18 mouse cellular contexts compared by ENCODE assay signal in genomic region chr5:92930557-92930956, GRCm38 (mm10).
DNase-seq lines count a peak whose midpoint lies in the region; ATAC-seq and TF ChIP-seq lines count a peak whose summit lies in the region.
"Had no signal": no experiment of that assay in that cellular context is flagged by ENCODE, and none has a peak within 500 bp of the region (broad histone marks: within the 10 kb centered on the region; RNA-seq: fewer than 3 reads in every experiment).

No protein-coding gene starts in this region.

- ATAC-seq in intestine, embryonic 15.5 days, result no peak
- ATAC-seq in intestine, postnatal 0 days, result no peak
- ATAC-seq in lung, embryonic 16.5 days (ENCODE audit: low read depth), result peak; percentile 58
- ATAC-seq: CD4-positive, CD25-positive, alpha-beta regulatory T cell, adult 4 months; forebrain, embryonic 16.5 days had no signal

- no peak overlapping the region for H3K4me2 ChIP-seq in intestine, embryonic 15.5 days (replicated peaks)
- no peak overlapping the region for H3K4me2 ChIP-seq in intestine, postnatal 0 days (replicated peaks; ENCODE audit: low read depth)
- H3K4me2 ChIP-seq in lung, embryonic 16.5 days (ENCODE audit: low read depth, low read length), result no peak overlapping the region
- H3K4me2 ChIP-seq: neural tube, embryonic 12.5 days had no signal

- no peaks in the 10 kb centered on the region for H3K27me3 ChIP-seq in intestine, embryonic 15.5 days (replicated peaks)
- no peaks in the 10 kb centered on the region for H3K27me3 ChIP-seq in intestine, postnatal 0 days (replicated peaks; ENCODE audit: control insufficient read depth, insufficient read depth, low read length)
- no peaks in the 10 kb centered on the region for H3K27me3 ChIP-seq in lung, embryonic 16.5 days (ENCODE audit: control insufficient read depth, insufficient read depth, low read depth, low read length)
- H3K27me3 ChIP-seq: neural tube, embryonic 12.5 days had no signal

- peaks cover 31% of the 10 kb centered on the region for H3K4me1 ChIP-seq in intestine, embryonic 15.5 days (replicated peaks)
- H3K4me1 ChIP-seq in intestine, postnatal 0 days (replicated peaks; ENCODE audit: control insufficient read depth, insufficient read depth, low read length), result peaks cover 12% of the 10 kb centered on the region; the same call in 1 of the 2 replicates
- H3K4me1 ChIP-seq in lung, embryonic 16.5 days (replicated peaks; ENCODE audit: control insufficient read depth, insufficient read depth, low read length), result peaks cover 28% of the 10 kb centered on the region

- H3K36me3 ChIP-seq in intestine, embryonic 15.5 days, result 0 out of 2 replicates have a peak, but pooled peaks cover 4% of the 10 kb centered on the region
- H3K36me3 ChIP-seq in intestine, postnatal 0 days (ENCODE audit: control insufficient read depth, insufficient read depth), result peaks cover 29% of the 10 kb centered on the region
- H3K36me3 ChIP-seq in lung, embryonic 16.5 days (ENCODE audit: control insufficient read depth, insufficient read depth, low read length), result no peaks in the 10 kb centered on the region
- H3K36me3 ChIP-seq: G1E; neural tube, embryonic 12.5 days had no signal

- no peak overlapping the region for H3K9ac ChIP-seq in intestine, embryonic 15.5 days
- no peak overlapping the region for H3K9ac ChIP-seq in intestine, postnatal 0 days (ENCODE audit: low read depth, low read length)
- H3K9ac ChIP-seq in lung, embryonic 16.5 days (ENCODE audit: low read length), result no peak overlapping the region
- H3K9ac ChIP-seq: neural tube, embryonic 12.5 days had no signal

- H3K27ac ChIP-seq in intestine, embryonic 15.5 days, result 0 out of 2 replicates have a peak overlapping the region, but pooled peaks have one; percentile 34
- H3K27ac ChIP-seq in intestine, postnatal 0 days (ENCODE audit: low read depth, low read length), result no peak overlapping the region; the same call in 1 of the 2 replicates
- no peak overlapping the region for H3K27ac ChIP-seq in lung, embryonic 16.5 days (ENCODE audit: low read length)
- H3K27ac ChIP-seq: midbrain, embryonic 10.5 days; neural tube, embryonic 12.5 days had no signal

- no peaks in the 10 kb centered on the region for H3K9me3 ChIP-seq in intestine, embryonic 15.5 days
- no peaks in the 10 kb centered on the region for H3K9me3 ChIP-seq in intestine, postnatal 0 days (ENCODE audit: control insufficient read depth)
- H3K9me3 ChIP-seq in lung, embryonic 16.5 days (ENCODE audit: control insufficient read depth, low read length), result no peaks in the 10 kb centered on the region
- H3K9me3 ChIP-seq: hindbrain, embryonic 10.5 days; midbrain, embryonic 10.5 days; neural tube, embryonic 12.5 days had no signal

- no peak overlapping the region for H3K4me3 ChIP-seq in intestine, embryonic 15.5 days (replicated peaks)
- H3K4me3 ChIP-seq in intestine, postnatal 0 days (ENCODE audit: low read depth, low read length), result no peak overlapping the region
- no peak overlapping the region for H3K4me3 ChIP-seq in lung, embryonic 16.5 days (ENCODE audit: low read length)
- H3K4me3 ChIP-seq: hindbrain, embryonic 10.5 days; midbrain, embryonic 10.5 days; neural tube, embryonic 12.5 days had no signal

- DNase-seq in embryo, embryonic 10 days (ENCODE audit: low spot score), result peak; percentile 44
- no peak for DNase-seq in embryo, embryonic 9.5 days (ENCODE audit: extremely low spot score)
- DNase-seq in lung, postnatal 14 days, result no peak
- peak; percentile 43 for DNase-seq in kidney, postnatal 14 days
- DNase-seq in testis, postnatal 14 days (ENCODE audit: low spot score), result no peak
- DNase-seq: adrenal gland, postnatal 36 days; cerebellum, adult 8-10 months; layer of hippocampus, postnatal 36 days; right cerebral cortex, postnatal 14 days had no signal

- no peak for TF ChIP-seq CTCF in intestine, postnatal 0 days (IDR thresholded peaks at IDR 0.05; ENCODE audit: low read depth)

- WGBS in intestine, embryonic 15.5 days, result 55% methylated on average over 6 of the region's 6 CpGs
- 69% methylated on average over 6 of the region's 6 CpGs for WGBS in intestine, postnatal 0 days
- 49% methylated on average over 6 of the region's 6 CpGs for WGBS in lung, embryonic 16.5 days

Comparison
In these comparisons a context has a peak if more than half of its experiments do, and no peak if none do; other contexts are left out.
1. DNase-seq: peak in embryo, embryonic 10 days (single experiment) and kidney, postnatal 14 days (single experiment); none in embryo, embryonic 9.5 days (single experiment), lung, postnatal 14 days (single experiment) and testis, postnatal 14 days (single experiment).